Mouse (Mus musculus): Measurements from ENCODE around the gene Ppa2.

DNA sequence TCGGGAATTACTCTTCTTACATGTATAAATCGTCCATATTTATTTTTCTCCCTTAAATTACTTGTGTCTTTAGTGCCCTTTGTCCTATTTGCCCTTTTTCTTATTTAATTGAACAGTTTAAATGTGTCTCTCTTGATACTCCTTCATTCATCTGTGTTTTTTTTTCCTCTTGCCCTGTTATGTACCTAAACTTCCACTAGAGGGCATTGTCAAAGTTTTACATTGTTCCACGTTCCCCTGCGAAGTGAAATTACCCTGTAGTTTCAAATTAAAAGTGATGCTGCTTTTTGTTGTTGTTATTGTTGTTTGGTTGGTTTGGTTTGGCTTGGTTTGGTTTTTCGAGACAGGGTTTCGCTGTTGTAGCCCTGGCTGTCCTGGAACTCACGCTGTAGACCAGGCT is 26.5 kb downstream of the Ppa2 start:
- TF ChIP-seq ETS1 (IDR thresholded peaks at IDR 0.05; ENCODE audit: low read depth, low read length) (no peak), HCFC1 (IDR thresholded peaks at IDR 0.05; ENCODE audit: low read depth, low read length) (no peak)

All from MEL (cell line).